Mouse (Mus musculus) C2C12 (cell line): ENCODE data around the gene Herpud1. TPM values are rescaled to one million over a fixed set of nuclear protein-coding genes. Genes with fewer than 3 reads are reported as not detected.

Experiments used
- H3K27me3 ChIP-seq: one replicate; pipeline ENCODE4 v1.6.1; 2011; ENCODE audit not compliant: control insufficient read depth, insufficient read depth, insufficient read length
- H3K36me3 ChIP-seq: one replicate; pipeline ENCODE4 v1.6.1; 2011; ENCODE audit not compliant: control insufficient read depth, insufficient read depth
- H3K4me3 ChIP-seq: one replicate; pipeline ENCODE4 v1.5.1; 2011; ENCODE audit warnings: mild to moderate bottlenecking, control low read depth; ENCODE audit not compliant: poor library complexity, insufficient read depth, severe bottlenecking
- H3K79me2 ChIP-seq: one replicate; pipeline ENCODE4 v1.6.1; 2011; ENCODE audit not compliant: control insufficient read depth, insufficient read depth
- H3K79me3 ChIP-seq: one replicate; pipeline ENCODE4 v1.6.1; 2011; ENCODE audit warnings: low read depth, control low read depth
- H3ac ChIP-seq: one replicate; pipeline ENCODE3; 2011; ENCODE audit warnings: low read depth; ENCODE audit not compliant: control insufficient read depth, insufficient read length
- CEBPB ChIP-seq: IDR thresholded peaks from one replicate; pipeline ENCODE4 v1.6.1; 2011; ENCODE audit warnings: low read depth, mild to moderate bottlenecking, control low read depth, moderate library complexity
- CTCF ChIP-seq: IDR thresholded peaks from one replicate; pipeline ENCODE4 v1.5.1; 2011; ENCODE audit not compliant: control insufficient read depth, insufficient read depth, insufficient read length
- FOSL1 ChIP-seq: IDR thresholded peaks from one replicate; pipeline ENCODE4 v1.8.0; 2011; ENCODE audit warnings: mild to moderate bottlenecking, low read length; ENCODE audit not compliant: poor library complexity, insufficient read depth, severe bottlenecking
- MAX ChIP-seq: IDR thresholded peaks from one replicate; pipeline ENCODE4 v1.6.1; 2011; ENCODE audit warnings: mild to moderate bottlenecking, control low read depth
- MYOD1 ChIP-seq: IDR thresholded peaks from one replicate; pipeline ENCODE4 v1.6.1; 2011; ENCODE audit warnings: low read depth; ENCODE audit not compliant: control insufficient read depth, insufficient read length
- MYOG ChIP-seq: IDR thresholded peaks from one replicate; pipeline ENCODE4 v1.6.1; 2011; ENCODE audit not compliant: control insufficient read depth, insufficient read length; ENCODE audit errors: extremely low read depth
- USF1 ChIP-seq: IDR thresholded peaks from one replicate; pipeline ENCODE4 v1.6.1; 2011; ENCODE audit warnings: low read depth, mild to moderate bottlenecking, control low read depth, moderate library complexity
- polyA plus RNA-seq: library from polyadenylated mRNA; unstranded; fragments of >200 nt; fragmentation: generic; extraction: Trizol; gene quantifications from one replicate; pipeline ENCODE4 v1.2.1, GENCODE M21; 2012; ENCODE audit warnings: missing spikeins

The Herpud1 gene
- polyA plus RNA-seq, 1 experiment: 48.8 TPM

DNA sequence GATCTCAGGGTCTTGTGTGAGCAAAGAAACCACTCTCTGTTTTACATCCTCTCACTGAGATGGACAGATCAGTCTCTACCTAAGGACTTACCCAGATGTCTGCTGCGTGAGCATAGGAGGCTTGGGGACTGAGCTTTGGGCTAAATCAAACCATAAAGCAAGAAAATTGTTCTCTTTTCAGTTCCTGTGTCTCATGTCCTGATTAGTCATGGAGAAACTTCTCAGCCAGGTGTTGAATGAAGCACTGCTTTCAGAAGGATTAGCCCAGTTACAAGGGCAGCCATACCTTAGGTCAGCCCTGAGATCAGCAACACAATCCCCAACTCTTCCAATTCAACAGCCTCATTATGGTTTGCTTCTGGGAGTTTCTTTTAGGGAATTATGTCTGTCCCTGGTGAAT lies 55.4 kb downstream of the Herpud1 start:
- TF ChIP-seq USF1: no peak
- no peak for TF ChIP-seq MYOG
- no peak for TF ChIP-seq FOSL1
- TF ChIP-seq CEBPB: no peak
- no peak for TF ChIP-seq MAX
- no peak for TF ChIP-seq MYOD1
- no peak for TF ChIP-seq CTCF
- peaks cover 22% of the 10 kb centered on the region for H3K27me3 ChIP-seq
- no peaks in the 10 kb centered on the region for H3K79me2 ChIP-seq
- H3K36me3 ChIP-seq: no peaks in the 10 kb centered on the region
- H3K4me3 ChIP-seq: no peak overlapping the region
- H3K79me3 ChIP-seq: no peaks in the 10 kb centered on the region
- H3ac ChIP-seq: no peak overlapping the region

GRCm38 (mm10) chr8:94443153-94443552 lies 56.9 kb downstream of the Herpud1 start:
- Histone ChIP-seq H3K27me3 (peaks cover 29% of the 10 kb centered on the region), H3K4me3 (no peak overlapping the region), H3ac (no peak overlapping the region), H3K36me3 (no peaks in the 10 kb centered on the region), H3K79me2 (no peaks in the 10 kb centered on the region), H3K79me3 (no peaks in the 10 kb centered on the region)
- TF ChIP-seq MYOD1 (no peak), USF1 (no peak), CEBPB (no peak), MAX (no peak), CTCF (no peak)

- no peak overlapping the region for H3K4me3 ChIP-seq
- TF ChIP-seq USF1 (no peak), CTCF (no peak), FOSL1 (no peak), CEBPB (no peak)
- H3ac ChIP-seq: no peak overlapping the region
- H3K79me3 ChIP-seq: no peaks in the 10 kb centered on the region
- no peaks in the 10 kb centered on the region for H3K79me2 ChIP-seq
- H3K27me3 ChIP-seq: peaks cover 29% of the 10 kb centered on the region
- H3K36me3 ChIP-seq: no peaks in the 10 kb centered on the region
These were observed 58.2 kb downstream of the Herpud1 start for GRCm38 (mm10) chr8:94444480-94444879.

Other genes with a start within 250 kb of the Herpud1 start
- 0.26 TPM for gene Mt4, start 249.2 kb upstream of the Herpud1 start, polyA plus RNA-seq
- gene Mt3, start 233.8 kb upstream of the Herpud1 start, polyA plus RNA-seq: not detected
- gene Mt2, start 213.8 kb upstream of the Herpud1 start, polyA plus RNA-seq: 338 TPM
- gene Mt1, start 207.4 kb upstream of the Herpud1 start, polyA plus RNA-seq: 963 TPM
- gene Nup93, start 171.9 kb upstream of the Herpud1 start, polyA plus RNA-seq: 58.7 TPM
- not detected for gene Slc12a3, start 57.2 kb upstream of the Herpud1 start, polyA plus RNA-seq
- gene Nlrc5, start 47.9 kb downstream of the Herpud1 start, polyA plus RNA-seq: 0.16 TPM
- gene Cpne2, start 146.6 kb downstream of the Herpud1 start, polyA plus RNA-seq: 59.9 TPM
- gene Rspry1, start 215.5 kb downstream of the Herpud1 start, polyA plus RNA-seq: 6.5 TPM
- gene Fam192a, start 215.6 kb downstream of the Herpud1 start, polyA plus RNA-seq: 23.6 TPM